Mouse (Mus musculus) CD4-positive, CD25-positive, alpha-beta regulatory T cell, adult 4 months (primary cell): Measurements from ENCODE around the gene Cdx4. TPM values are rescaled to one million over a fixed set of nuclear protein-coding genes. Genes with fewer than 3 reads are reported as not detected.

Experiments used
- ATAC-seq: one replicate; pipeline ENCODE4 v1.8.0; 2017
- polyA plus RNA-seq, 2 experiments: library from polyadenylated mRNA; unstranded; fragments of 100-300 nt; shearing (Covaris generic); gene quantifications; one replicate each; pipeline ENCODE4 v1.2.1; 2017

Cdx4 gene
- polyA plus RNA-seq: not detected

DNA sequence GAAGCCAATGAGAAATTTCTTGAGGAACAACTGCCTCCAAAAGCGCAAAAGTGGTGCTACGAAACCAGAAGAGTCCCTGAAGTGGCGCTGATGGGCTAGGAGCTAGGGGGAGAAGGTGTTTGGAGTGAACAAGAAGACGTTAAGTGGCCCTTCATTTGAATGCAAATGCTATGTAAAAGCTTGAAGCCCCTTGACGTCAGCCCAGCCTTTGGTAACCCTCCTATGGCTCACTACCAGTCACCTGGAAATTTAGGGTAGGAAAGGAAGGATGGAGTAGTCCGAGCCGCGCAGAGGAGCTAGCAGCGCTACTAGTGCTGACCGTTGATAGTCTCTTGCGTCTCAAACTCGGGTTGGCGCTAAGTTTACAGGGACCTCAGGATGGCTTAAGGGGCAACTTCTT, at the start of gene Cdx4:
TSS of gene Cdx4 (plus strand) at position 253 of the 400 bp plus-strand sequence.
- ATAC-seq: no peak

DNA sequence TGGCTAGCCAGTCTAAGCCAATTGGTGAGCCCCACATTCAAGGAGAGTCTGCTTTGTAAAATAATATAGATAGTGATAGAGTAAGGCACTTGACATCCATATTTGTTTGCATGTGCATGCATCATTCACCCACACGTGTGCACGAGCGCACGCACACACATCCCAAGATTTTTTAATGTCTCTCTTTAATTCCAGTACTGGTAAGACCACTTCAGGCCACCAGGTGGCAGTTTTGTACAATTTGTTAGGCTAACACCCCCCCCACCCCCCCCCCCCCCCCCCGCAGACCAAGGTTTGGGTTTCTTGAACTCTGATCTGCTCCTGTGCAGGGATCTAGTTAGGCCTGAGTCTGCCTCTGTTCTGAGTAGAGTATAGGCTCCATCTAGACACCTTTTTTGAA, 46.9 kb upstream of the Cdx4 start:
- no peak for ATAC-seq

DNA sequence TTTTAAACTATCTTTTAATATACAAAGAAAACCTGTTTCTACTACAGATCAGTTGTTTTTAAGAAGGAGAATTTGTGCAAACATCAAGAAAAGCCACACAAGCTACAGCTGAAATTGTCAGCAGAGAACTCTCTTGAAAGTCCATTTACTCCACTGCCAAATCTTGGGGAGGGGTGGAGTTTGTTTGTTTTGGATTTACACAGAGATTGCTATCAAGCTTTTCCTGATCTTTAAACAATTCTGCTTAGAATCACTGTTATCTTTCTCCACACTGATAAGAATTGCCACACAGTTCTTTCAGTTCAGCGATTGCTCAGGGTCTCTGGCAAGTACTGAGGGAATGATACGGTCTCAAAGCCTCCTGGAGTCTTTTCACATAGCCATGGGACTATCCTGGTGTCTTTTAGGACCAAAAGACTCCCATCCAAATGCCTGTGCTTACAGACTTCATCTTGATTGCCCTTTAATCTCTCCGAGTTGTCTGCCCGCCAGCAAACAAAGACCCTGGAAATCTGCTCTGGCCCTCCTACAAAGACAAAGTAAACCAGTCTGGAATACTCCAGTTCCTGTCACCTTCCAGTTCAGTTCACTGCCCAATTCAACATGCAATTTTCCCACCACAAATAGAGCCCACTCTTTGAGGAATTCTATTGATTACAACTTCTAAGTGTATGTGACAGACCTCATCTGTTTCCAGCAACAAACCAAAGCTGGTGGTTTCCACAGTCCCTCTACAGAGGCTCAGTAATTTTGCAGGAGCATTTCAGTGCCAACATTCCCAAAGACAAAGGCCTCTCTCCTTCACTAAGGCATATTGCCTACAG, 34.1 kb upstream of the Cdx4 start:
- ATAC-seq: no peak

DNA sequence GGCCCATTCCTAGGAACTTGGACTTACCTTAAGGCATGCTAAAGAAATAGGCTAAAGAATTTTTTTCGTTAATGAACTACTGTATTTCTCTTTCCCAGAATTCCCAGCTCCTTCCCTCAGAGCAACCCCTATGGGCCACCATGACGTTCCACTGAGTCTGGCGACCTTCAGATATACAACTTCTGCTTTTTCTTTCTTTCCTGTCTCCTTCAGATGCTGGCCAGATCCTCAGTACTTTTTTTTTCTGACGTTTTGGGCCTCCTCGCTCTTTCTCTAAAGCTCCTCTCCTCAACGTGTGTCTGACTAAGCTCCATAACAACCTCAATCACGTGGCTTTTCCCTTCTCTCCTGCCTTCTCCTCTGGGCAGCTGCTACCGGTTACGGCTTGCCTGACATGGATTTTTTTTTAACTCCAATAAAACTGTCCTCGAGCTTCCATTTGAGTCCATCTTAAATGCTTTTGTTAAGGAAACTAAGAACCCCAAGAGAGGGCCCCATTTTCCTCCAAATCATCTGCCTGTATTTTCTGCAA, 33.3 kb upstream of the Cdx4 start:
- ATAC-seq: no peak

DNA sequence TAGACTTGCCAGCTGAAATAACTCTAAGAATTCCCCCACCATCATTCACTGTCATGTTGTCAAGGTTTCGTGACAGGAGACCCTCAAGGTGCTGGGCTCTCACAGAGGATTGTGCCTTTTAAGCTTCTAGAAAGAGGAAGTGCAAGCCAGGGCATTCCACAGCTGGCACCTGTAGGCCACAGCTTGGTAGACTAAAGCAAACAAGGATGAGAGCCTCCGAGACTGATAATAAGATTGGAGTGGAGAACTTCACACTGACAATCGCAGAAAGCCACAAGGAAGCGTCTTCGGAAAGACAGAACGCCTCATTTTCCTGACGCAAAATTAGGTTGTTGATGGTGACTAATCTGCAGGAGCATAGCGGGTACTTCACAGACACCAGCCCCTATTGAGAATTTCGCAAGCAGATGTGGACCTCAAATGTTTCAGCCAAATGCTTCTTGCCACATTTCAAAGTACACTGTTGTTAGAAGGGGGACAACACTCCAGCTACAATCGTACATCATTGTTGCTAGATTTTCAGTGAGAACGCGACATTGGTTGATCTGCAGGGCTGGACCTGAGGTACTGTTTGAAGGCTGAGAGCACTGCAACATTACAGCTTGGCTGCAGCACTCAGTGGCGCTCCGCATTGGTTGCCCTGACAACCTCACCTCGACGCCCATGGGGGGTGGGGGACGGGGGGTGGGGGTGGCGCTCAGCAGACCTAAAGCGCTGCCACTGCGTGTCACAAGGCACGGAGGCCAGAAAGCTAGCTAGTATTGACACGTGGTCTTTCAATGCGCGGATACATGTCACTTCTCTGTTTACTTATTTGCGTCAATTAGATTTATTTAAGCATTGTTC, 32.5 kb upstream of the Cdx4 start:
- no peak for ATAC-seq

DNA sequence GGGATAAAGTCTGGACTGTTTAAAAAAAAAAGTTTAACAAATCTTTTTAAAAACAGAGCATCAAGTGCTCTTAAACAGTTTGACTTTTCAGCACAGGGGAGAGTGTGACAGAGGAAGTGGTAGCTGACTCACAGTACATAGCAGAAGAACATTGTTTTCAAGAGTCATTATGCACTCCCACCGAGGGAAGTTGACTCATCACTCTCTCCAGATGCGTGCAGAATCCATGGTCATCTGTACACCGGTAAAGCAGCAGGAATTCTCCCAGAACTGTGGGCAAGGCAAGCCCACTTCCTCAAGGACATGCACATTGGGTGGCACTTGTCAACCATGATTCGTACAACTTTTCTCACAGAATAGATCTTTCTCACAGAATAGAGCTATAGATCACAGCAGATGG, 22.3 kb upstream of the Cdx4 start:
- ATAC-seq: no peak

DNA sequence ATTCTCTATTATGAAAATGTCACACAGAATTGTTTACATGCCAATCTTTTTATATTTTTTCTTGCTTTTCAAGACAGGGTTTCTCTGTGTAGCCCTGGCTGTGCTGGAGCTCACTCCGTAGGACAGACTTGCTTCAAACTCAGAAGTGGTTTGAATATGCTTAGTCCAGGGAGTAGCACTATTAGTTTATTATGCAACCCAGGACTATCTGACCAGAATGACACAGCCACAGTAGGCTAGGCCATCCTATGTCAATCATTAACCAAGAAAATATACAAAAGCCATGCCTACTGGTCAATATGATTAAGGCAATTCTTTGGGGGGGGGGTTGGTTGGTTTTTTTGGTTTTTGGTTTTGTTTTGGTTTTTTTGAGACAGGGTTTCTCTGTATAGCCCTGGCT, 12.9 kb upstream of the Cdx4 start:
- no peak for ATAC-seq

DNA sequence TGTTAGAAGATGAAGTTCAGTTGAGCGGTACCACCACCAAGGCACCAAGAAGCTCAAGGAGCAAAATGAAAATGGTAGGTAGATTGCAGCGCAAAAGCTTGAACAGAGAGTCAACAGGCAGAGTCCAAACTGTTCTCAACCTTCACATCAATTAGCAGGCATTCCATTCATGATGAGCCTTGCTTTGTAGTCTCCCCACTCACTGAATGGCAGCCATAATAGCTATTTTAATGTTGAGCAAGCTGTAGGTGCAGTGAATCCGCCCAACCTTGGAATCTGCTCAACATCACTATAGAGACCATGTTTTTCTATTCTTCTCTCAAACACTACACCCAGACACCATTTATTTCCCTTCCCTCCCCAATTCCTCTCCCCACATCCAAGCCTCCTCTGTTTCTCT, 9.5 kb upstream of the Cdx4 start:
- no peak for ATAC-seq

DNA sequence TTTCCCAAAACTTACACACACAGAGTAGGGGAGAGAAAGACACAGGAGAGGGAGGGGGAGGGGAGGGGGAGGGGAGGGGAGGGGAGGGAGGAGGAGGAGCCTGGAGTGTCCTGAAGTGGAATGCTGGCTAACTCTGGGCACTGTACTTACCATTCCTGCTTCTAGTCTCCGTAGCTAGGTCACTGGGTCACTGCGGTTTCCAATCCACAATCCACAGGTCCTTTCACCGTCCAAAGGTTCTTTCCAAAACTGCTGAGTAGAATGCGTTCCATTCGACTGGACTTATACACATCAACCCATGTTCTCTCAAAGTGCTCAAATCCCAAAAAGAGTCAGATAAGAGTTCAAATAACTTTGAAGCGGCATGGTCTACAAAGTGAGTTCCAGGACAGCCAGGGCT, 7.1 kb upstream of the Cdx4 start:
- no peak for ATAC-seq

DNA sequence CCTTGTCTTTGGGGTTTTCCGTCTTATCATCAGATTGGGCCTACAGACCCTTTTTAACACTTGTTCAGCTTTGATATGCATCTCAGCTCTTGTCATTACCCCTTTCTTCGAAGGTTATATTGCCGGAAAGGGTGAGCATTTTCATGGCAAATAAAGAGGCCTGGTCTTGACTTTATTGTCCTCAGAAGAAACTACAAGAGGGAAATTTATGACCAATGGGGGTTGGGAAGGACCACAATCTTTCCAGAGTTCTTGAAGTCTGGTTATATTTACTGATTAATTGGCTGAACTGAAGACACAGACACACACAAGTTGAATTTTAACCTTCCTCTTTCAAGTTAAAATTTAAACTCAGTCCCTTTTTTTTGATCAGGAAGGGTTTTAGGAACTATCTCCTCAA, 4.7 kb downstream of the Cdx4 start:
- ATAC-seq: no peak

DNA sequence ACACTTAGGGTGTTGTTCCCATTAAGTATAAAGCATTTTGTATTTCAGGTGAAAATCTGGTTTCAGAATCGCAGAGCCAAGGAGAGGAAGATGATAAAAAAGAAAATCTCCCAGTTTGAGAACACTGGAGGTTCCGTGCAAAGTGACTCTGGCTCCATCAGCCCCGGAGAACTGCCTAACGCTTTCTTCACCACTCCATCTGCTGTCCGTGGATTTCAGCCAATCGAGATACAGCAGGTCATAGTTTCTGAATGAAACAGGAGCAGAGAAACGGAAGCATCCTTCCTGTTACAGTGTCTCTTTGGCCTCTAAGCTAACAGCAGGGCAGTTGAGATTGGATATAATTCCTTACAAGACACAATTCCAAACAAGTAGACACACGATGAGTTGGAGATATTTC, 8.2 kb downstream of the Cdx4 start:
- ATAC-seq: no peak

DNA sequence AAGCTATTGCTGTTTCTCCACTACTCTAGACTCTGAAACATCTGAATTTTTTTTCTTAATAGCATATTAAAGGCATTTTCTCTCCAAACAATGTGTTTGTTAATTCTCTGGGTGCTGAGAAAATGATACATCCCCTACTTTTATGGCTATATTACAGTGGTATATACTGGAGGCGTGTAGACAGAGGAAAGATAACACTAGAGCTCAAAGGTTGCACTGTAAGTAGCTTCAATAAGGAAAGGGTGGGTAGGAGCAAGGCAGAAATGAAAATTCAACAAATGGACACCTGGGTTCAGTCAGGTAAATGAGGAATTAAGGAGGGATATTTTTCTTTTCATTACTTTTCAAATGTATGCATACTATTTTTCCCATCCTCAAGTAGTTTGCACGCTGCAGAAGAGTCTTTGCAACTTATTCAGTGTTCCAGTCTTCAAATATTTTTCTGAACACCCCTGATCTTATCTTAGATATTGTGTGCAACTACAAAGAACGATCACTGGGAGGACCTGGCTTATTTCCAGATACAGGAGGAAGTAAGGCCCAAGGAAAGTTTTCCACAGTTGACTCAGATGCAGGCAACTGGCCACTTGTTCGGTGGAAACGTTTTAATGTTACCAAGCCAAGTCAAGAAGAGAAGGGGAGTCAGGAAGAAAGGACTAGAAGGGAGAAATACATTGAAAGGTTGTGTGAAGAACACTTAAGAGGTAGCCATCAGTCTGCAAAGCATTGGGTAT, 10.1 kb downstream of the Cdx4 start:
- ATAC-seq: no peak

DNA sequence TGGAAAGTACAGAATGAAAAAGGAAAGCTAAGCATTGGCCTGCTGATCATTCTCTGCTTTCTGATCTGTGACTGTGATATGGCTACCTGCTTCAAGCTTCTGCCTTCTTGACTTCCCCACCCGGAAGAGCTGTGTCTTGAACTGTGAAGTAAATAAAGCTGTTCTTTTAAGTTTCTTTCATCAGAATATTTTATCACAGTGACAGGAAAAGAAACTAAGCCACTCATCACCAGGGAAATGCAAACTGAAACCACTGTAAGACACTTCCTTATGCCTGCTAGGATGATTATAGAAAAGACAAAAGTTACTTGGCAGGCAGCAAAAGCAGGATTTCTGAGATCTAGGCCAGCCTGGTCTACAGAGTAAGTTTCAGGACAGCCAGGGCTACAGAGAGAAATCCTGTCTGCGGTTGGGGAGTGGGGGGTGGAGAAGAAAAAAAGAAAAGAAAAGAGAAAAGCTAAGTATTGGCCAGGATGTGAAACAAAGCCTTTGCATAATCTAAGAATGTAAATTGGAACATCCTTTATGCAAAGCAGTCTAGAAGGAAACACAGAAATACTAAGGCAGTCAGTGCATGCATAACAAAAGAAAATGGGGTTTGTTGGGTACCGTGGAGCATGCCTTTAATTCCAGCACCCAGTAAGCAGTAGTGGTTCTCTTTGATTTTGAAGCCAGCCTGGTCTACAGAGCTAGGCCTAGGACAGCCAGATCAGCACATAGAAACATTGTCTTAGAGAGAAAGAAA, 20.3 kb downstream of the Cdx4 start:
- ATAC-seq: peak; percentile 65

DNA sequence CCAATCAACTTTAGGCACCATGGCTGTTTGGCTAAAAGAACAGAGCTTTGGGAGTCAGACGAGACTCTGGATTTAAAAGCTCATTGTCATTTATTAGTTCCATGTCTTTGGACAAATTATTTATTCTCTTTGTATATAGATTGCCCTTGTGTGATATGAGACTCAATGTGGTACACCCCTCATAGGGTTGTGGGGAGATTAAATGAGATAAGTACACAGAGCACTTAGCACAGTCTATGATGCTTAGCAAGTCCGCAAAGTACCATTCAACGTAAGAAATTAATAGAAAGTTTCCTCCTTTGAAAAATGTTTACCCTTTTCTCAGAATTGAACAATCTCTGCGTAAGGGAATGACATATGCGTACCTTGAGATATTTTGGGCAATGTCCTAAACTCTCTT, 34.6 kb downstream of the Cdx4 start:
- no peak for ATAC-seq

DNA sequence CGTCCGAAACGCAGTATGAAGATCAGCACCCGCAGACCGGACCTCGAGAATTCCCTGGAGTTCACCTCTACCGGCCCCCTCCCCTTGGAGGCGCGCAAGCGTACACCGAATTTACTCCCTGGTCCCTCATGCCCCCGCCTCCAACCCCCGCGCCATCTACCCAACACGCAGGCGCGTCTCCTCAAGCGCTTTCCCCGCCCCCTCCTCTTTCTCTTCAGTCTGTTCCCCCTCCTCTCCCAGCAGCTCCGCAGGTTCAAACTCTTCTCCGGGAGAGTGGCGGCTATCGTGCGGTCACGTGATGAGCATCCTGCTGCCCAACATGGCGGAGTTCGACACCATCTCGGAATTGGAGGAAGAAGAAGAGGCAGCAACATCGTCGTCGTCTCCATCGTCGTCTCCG, 35.1 kb downstream of the Cdx4 start, which contains the start of gene Chic1:
TSS of gene Chic1 (plus strand) at position 190 of the 400 bp plus-strand sequence.
- peak; percentile 76 for ATAC-seq

DNA sequence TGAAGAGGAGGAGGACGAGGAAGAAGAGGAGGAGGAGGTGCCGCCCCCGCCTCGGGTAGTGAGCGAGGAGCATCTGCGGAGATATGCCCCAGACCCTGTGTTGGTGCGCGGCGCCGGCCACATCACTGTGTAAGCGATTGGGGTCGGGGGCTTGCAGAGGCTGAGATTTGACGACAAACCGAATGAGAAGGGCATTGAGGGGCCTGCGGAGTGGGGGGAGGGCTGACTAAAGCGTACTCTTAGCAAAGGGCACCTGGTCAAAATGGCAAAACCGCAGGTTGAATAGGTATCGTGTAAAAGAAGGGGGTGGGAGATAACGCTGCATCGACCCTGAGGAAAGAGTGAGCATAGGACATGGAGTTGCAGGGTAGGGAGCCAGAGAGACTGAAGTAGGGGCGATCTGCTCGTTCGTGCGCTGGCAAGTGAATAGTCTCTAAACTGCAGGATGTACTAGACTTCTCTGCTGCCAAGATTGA, 35.6 kb downstream of the Cdx4 start:
- ATAC-seq: peak; percentile 62

DNA sequence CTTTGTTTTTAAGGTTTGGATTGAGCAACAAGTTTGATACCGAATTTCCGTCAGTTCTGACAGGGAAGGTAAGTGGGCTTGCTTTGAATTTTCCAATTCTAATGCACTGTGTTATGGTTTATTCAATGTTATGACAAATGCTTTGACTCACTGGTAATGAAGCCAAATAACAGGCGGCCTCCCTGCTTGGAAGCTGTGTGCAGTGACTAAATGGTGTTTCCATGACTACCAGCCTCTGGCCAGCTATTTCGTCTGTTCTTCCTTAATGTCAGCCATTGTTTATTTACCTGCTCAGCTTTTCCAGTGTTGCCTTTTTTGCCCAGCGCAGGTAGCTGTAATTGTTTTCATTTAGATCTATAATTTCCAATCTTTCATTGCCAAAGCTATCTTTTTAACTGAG, 45.0 kb downstream of the Cdx4 start:
- ATAC-seq: no peak

DNA sequence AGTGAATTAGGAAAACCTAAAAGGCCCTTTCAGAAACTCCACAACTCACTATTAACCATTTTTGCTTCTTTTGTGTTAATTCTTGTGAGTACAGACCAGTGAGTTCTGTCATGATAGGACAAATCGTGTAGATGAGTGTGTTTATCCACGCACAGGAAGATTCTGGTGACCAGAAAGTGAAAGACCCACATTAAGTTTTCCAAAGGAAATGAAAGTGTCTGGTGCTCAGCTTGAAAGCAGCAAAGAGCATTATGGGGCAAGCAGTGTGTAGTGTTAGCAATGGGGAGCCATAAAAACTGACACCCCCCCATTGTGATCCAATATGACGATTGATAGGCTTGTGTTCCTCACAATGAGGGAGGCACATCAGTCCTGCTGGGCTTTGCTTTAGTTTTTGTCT, 47.5 kb downstream of the Cdx4 start:
- no peak for ATAC-seq

DNA sequence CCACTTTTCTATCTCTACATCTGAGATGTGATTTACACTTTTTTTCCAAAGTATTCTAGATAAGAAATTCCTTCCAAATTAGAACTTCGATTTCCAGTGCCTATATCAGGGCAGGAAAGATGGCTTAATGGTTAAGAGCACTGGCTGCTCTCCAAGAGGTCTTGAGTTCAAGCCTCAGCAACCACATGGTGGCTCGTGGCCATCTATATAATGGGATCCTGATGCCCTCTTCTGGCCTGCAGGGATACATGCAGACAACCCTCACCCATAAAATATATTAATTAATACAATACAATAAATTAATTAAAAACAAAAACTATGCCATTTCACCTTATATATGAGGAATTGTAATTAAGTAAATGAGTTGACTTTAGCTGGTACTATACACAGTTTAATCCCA, 50.0 kb downstream of the Cdx4 start:
- ATAC-seq: peak; percentile 78

DNA sequence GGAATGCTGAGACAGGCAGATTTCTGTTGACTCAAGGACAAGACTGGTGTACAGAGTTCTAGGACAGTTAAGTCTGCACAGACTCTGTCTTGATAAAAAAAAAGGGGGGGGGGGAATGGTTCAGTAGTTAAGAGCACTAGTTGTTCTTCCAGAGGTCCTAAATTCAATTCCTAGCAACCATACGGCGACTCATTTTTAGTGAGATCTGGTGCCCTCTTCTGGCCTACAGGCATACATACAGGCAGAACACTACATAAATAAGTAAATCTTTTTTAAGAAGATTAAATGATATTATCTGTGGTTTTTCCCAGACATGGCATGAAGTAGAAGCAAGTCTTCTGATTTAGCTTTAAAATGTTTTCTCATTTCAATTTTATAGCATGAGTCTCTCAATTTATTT, 50.4 kb downstream of the Cdx4 start:
- peak; percentile 68 for ATAC-seq

DNA sequence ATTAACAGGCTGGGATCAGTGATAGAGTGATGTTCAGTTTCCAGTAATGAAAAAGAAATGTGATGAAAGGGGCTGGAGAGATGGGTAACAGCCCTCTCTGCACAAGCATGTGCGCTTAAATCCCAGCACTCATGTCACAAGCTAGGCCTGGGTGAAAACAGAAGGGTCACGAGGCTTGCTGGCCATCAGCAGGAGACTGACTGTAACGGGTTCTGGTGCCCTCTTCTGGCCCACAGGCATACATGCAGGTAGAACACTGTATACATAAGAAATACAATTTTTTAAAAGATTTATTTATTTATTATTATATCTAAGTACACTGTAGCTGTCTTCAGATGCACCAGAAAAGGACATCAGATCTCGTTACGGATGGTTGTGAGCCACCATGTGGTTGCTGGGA, 53.1 kb downstream of the Cdx4 start:
- no peak for ATAC-seq
